Mouse (Mus musculus) forebrain, embryonic 13.5 days (tissue): Measurements from ENCODE around the gene Rbck1. TPM values are rescaled to one million over a fixed set of nuclear protein-coding genes. Genes with fewer than 3 reads are reported as not detected.
"Not testable (repeated sequence)": the region's sequence is repeated elsewhere in the genome, so short reads cannot be mapped to it uniquely, and the experiment has no call there.

Experiments
- ATAC-seq: fragments of 200-750 bp; cut with Nextera tagmentation; 2 replicates; pipeline ENCODE4 v1.8.0; 2017
- H3K27ac ChIP-seq: fragments of 300-500 bp; sonication (generic); 2 replicates; pipeline ENCODE4 v1.5.1; 2015; ENCODE audit warnings: inconsistent platforms, mild to moderate bottlenecking, moderate library complexity
- H3K27me3 ChIP-seq: fragments of 300-500 bp; sonication (generic); 2 replicates; pipeline ENCODE4 v1.6.1; 2015; ENCODE audit warnings: mild to moderate bottlenecking, inconsistent platforms
- H3K36me3 ChIP-seq: fragments of 300-500 bp; sonication (generic); 2 replicates; pipeline ENCODE4 v1.6.1; 2015; ENCODE audit warnings: mild to moderate bottlenecking, inconsistent platforms; ENCODE audit not compliant: poor library complexity, severe bottlenecking
- H3K4me1 ChIP-seq: fragments of 300-500 bp; sonication (generic); 2 replicates; pipeline ENCODE4 v1.6.1; 2015; ENCODE audit warnings: inconsistent platforms
- H3K4me2 ChIP-seq: fragments of 300-500 bp; sonication (generic); 2 replicates; pipeline ENCODE4 v1.6.1; 2015; ENCODE audit warnings: inconsistent platforms, mild to moderate bottlenecking, moderate library complexity
- H3K4me3 ChIP-seq: fragments of 300-500 bp; sonication (generic); 2 replicates; pipeline ENCODE4 v1.5.1; 2015; ENCODE audit warnings: mild to moderate bottlenecking, inconsistent platforms
- H3K9ac ChIP-seq: fragments of 300-500 bp; sonication (generic); 2 replicates; pipeline ENCODE4 v1.6.1; 2015; ENCODE audit warnings: mild to moderate bottlenecking, inconsistent platforms
- H3K9me3 ChIP-seq: fragments of 300-500 bp; sonication (generic); replicated peaks from 2 replicates; pipeline ENCODE4 v1.6.1; 2016; ENCODE audit warnings: inconsistent platforms
- WGBS: fragments of 180-500 bp; shearing (Covaris S2); methylation state at CpG from one replicate; pipeline ENCODE4 v1.1.7; 2015; 5-methylcytosine and 5-hydroxymethylcytosine counted together
- polyA plus RNA-seq: library from polyadenylated mRNA; unstranded; fragments of >200 nt; fragmentation: Nextera tagmentation; extraction: Ambion mirVana; gene quantifications from 2 replicates; pipeline ENCODE4 v1.2.1, GENCODE M21; 2015

Gene Rbck1
- polyA plus RNA-seq, 1 experiment from 2014 or later: 88.4 TPM

- ATAC-seq: no peak
- no peak overlapping the region for H3K4me3 ChIP-seq
- H3K4me1 ChIP-seq: no peaks in the 10 kb centered on the region
- no peaks in the 10 kb centered on the region for H3K27me3 ChIP-seq
- H3K4me2 ChIP-seq: no peak overlapping the region
- H3K9me3 ChIP-seq: no peaks in the 10 kb centered on the region
- H3K9ac ChIP-seq: no peak overlapping the region
- no peak overlapping the region for H3K27ac ChIP-seq
- 73% methylated on average over 5 of the region's 5 CpGs for WGBS
- H3K36me3 ChIP-seq: no peaks in the 10 kb centered on the region
These were observed 27.2 kb upstream of the Rbck1 start for GRCm38 (mm10) chr2:152359616-152360015.

DNA sequence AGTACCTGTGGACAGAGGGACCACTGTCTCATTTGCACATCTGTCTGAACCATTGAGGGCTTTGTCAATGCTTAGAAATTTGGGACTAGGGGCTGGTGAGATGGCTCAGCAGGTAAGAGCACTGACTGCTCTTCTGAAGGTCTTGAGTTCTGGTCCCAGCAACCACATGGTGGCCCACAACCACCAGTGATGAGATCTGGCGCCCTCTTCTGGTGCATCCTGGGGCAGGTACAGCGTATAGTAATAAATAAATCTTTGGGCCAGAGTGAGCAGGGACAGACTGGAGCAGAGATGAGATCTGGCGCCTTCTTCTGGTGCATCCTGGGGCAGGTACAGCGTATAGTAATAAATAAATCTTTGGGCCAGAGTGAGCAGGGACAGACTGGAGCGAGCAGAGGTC is 26.5 kb upstream of the Rbck1 start:
- 77% methylated on average over 5 of the region's 5 CpGs for WGBS
- not testable (repeated sequence) for H3K4me2 ChIP-seq, H3K27ac ChIP-seq, ATAC-seq, H3K36me3 ChIP-seq, H3K4me1 ChIP-seq, H3K9me3 ChIP-seq, H3K4me3 ChIP-seq, H3K27me3 ChIP-seq, H3K9ac ChIP-seq

DNA sequence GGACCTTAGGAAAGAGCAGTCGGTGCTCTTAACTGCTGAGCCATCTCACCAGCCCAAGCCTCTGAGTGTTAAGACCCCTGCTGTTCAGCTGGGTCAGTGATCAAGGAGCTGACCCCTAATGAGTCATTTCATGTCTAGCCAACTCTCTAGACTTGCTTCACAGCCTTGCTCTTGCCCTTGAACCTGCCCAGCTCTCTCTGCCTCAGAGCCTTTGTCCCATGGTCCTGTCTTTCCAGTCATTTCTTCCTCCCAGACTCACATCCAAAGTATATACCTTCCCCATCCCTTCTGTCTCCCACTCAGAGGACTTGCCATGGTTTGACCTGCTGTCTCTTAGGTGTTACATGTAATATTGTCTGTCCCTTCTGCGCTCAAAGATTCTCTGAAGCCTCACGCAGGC is 24.8 kb upstream of the Rbck1 start:
- Histone ChIP-seq H3K9me3 (no peaks in the 10 kb centered on the region), H3K4me3 (no peak overlapping the region), H3K4me2 (no peak overlapping the region), H3K27me3 (no peaks in the 10 kb centered on the region), H3K36me3 (no peaks in the 10 kb centered on the region), H3K27ac (no peak overlapping the region), H3K9ac (no peak overlapping the region), H3K4me1 (no peaks in the 10 kb centered on the region)
- no peak for ATAC-seq
- WGBS: 89% methylated on average over 3 of the region's 3 CpGs

GRCm38 (mm10) chr2:152349842-152350540 is 17.5 kb upstream of the Rbck1 start:
- H3K4me3 ChIP-seq: no peak overlapping the region
- no peaks in the 10 kb centered on the region for H3K36me3 ChIP-seq
- 89% methylated on average over 8 of the region's 8 CpGs for WGBS
- no peak for ATAC-seq
- H3K27me3 ChIP-seq: 0 out of 2 replicates have a peak, but pooled peaks cover 4% of the 10 kb centered on the region
- no peak overlapping the region for H3K27ac ChIP-seq
- H3K9me3 ChIP-seq: no peaks in the 10 kb centered on the region
- 0 out of 2 replicates have a peak, but pooled peaks cover 3% of the 10 kb centered on the region for H3K4me1 ChIP-seq
- no peak overlapping the region for H3K9ac ChIP-seq
- H3K4me2 ChIP-seq: no peak overlapping the region

GRCm38 (mm10) chr2:152349205-152349604 is 16.8 kb upstream of the Rbck1 start:
- Histone ChIP-seq H3K4me1 (peaks cover 7% of the 10 kb centered on the region), H3K9ac (no peak overlapping the region), H3K9me3 (no peaks in the 10 kb centered on the region), H3K36me3 (no peaks in the 10 kb centered on the region), H3K27me3 (0 out of 2 replicates have a peak, but pooled peaks cover 5% of the 10 kb centered on the region), H3K27ac (no peak overlapping the region), H3K4me2 (no peak overlapping the region), H3K4me3 (no peak overlapping the region)
- 86% methylated on average over 6 of the region's 6 CpGs for WGBS
- no peak for ATAC-seq

DNA sequence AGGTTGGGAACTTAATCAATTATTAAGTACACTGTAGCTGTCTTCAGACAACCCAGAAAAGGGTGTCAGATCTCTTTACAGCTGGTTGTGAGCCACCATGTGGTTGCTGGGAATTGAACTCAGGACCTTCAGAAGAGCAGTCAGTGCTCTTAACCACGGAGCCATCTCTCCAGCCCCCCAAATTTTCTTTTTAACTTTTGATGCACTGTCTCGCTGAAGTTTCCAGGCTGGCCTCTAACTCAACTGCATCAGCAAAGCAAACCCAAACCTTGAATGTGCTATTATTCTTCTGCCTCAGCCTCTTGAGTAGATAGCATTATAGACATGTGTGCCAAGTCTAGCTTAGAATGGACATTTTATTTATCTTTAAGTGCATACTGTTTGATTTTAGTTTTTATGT is 15.3 kb upstream of the Rbck1 start:
- Histone ChIP-seq H3K9ac (no peak overlapping the region), H3K27me3 (0 out of 2 replicates have a peak, but pooled peaks cover 8% of the 10 kb centered on the region), H3K36me3 (no peaks in the 10 kb centered on the region), H3K4me1 (peaks cover 13% of the 10 kb centered on the region), H3K9me3 (no peaks in the 10 kb centered on the region), H3K4me3 (no peak overlapping the region), H3K27ac (no peak overlapping the region), H3K4me2 (no peak overlapping the region)
- WGBS: 84% methylated on average over 2 of the region's 2 CpGs
- no peak for ATAC-seq

DNA sequence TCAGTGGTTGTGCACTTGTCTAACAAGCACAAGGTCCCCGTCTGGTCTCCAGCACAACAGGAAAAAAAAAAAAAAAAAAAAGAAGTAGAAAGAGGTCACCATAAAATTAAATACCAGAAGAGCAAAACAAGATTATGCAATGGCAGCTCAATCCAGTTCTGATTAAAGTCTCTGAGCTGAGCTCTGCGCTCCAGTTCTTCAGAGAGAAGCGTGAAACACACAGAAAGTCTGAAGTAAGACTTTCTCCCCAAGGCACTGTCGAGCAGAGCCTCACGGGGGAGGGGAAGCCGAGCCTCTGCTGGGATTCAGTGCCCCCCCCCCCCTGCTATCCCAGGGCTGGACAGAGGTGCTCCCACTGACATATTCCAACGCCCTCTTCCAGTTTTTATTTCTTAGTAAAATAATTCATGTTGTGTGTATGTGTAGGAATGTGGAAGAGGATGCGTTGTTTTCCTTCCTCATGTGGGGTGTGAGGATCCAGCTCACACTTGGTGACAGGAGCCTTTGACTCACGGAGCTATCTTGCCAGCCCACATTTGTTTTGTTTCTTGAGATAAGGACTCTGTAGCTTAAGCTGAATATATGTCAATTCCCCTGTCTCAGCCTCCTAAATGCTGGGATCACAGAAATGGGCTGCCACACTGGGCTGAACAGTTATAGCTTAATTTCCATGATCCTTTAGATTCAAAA is 14.5 kb upstream of the Rbck1 start:
- Histone ChIP-seq H3K9ac (no peak overlapping the region), H3K27me3 (peaks cover 13% of the 10 kb centered on the region; the same call in 1 of the 2 replicates), H3K9me3 (no peaks in the 10 kb centered on the region), H3K4me1 (peaks cover 13% of the 10 kb centered on the region), H3K4me2 (no peak overlapping the region), H3K36me3 (no peaks in the 10 kb centered on the region), H3K4me3 (no peak overlapping the region), H3K27ac (no peak overlapping the region)
- WGBS: 50% methylated on average over 9 of the region's 9 CpGs
- no peak for ATAC-seq

DNA sequence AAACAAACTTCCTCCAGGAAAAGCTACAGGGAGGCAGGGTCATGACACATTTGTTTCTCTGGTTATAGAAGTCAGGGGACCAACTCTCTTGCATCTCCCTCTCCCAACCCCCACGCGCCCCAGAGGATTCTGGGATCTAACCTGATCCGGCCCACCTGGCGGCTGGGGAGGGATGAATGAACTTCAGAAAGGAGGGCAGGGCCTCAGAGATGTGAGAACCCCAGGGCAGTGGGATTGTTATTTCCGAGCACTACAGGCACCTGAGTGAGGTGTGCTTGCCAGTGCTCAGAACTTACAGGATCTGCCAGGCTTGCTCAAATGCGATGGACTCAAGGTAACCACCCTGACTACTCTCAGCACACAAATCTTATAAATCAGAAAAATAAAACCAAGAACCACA is 12.9 kb upstream of the Rbck1 start:
- Histone ChIP-seq H3K4me1 (peaks cover 13% of the 10 kb centered on the region), H3K27ac (no peak overlapping the region), H3K4me2 (no peak overlapping the region), H3K27me3 (peaks cover 16% of the 10 kb centered on the region; the same call in 1 of the 2 replicates), H3K4me3 (no peak overlapping the region), H3K9ac (no peak overlapping the region), H3K9me3 (no peaks in the 10 kb centered on the region), H3K36me3 (no peaks in the 10 kb centered on the region)
- WGBS: 60% methylated on average over 6 of the region's 6 CpGs
- ATAC-seq: no peak

- Histone ChIP-seq H3K4me1 (peaks cover 12% of the 10 kb centered on the region), H3K9me3 (no peaks in the 10 kb centered on the region), H3K9ac (no peak overlapping the region), H3K27ac (no peak overlapping the region), H3K4me2 (no peak overlapping the region; the same call in 1 of the 2 replicates), H3K36me3 (no peaks in the 10 kb centered on the region), H3K4me3 (no peak overlapping the region), H3K27me3 (peaks cover 16% of the 10 kb centered on the region; the same call in 1 of the 2 replicates)
- WGBS: 63% methylated on average over 5 of the region's 5 CpGs
- no peak for ATAC-seq
These were observed 12.5 kb upstream of the Rbck1 start for GRCm38 (mm10) chr2:152344909-152345308.

- 9% methylated on average over 10 of the region's 10 CpGs for WGBS
- no peak for ATAC-seq
These were observed 11.9 kb upstream of the Rbck1 start for GRCm38 (mm10) chr2:152344361-152344760.

DNA sequence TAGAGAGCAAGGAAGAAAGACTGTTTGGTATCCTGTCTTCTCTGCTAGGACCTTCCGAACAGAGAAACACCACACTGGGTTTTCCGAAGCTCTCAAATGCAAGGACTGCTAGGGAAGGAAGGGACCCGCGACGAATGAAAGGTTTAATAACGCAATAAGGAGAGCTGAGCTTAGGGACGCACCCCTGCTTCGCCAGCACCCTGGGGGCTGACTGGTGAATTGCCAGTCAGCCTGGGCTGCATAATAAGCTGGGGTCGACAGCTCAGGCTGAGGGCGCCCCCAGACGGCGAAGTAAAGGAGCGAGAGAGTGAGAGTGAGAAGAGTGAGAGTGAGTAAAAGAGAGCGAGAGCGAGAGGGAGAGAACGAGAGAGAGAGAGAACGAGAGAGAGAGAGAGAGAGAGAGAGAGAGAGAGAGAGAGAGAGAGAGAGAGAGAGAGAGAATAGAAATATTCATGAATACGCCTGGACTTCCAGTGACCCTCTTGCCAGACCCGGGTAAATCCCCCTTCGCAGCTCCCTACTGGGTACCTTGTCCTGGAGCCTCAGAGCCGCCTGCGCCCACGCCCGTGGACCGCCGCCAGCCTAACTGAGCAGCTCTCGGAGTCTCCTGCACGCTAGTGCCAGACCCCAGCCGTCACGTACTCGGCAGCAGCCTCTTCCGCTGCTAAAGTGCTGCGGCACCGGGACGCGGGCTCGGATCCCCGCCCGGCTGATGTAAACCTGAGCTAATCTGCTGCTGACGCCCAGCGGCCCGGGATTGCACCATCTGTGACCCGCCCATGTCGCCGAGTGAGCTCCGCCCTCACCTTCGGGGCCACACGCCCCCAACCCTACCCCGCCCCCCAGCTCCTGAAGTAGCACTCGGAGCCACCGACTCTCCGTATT is 11.1 kb upstream of the Rbck1 start, which contains the start of gene Trib3:
Gene Trib3 (minus strand): TSS at position 704 of the 885 bp plus-strand sequence.
- Histone ChIP-seq H3K4me3 (peak within 1 kb of the TSS; percentile 50), H3K27ac (no peak within 1 kb of the TSS), H3K27me3 (peaks cover 16% of the 10 kb centered on the region; the same call in 1 of the 2 replicates), H3K4me2 (peak within 1 kb of the TSS; percentile 74), H3K9me3 (no peaks in the 10 kb centered on the region), H3K4me1 (peaks cover 11% of the 10 kb centered on the region), H3K9ac (peak within 1 kb of the TSS; percentile 65), H3K36me3 (no peaks in the 10 kb centered on the region)
- WGBS: under 1% methylated on average over 51 of the region's 52 CpGs
- ATAC-seq: peak; percentile 84

More at GRCm38 (mm10) chr2:152344361-152344760, 11.9 kb upstream of the Rbck1 start:
- Histone ChIP-seq H3K4me3 (peak overlapping the region; percentile 50), H3K27me3 (peaks cover 16% of the 10 kb centered on the region; the same call in 1 of the 2 replicates), H3K4me1 (peaks cover 11% of the 10 kb centered on the region), H3K36me3 (no peaks in the 10 kb centered on the region), H3K4me2 (peak overlapping the region; percentile 74), H3K27ac (no peak overlapping the region), H3K9me3 (no peaks in the 10 kb centered on the region), H3K9ac (peak overlapping the region; percentile 65)
